Mouse (Mus musculus): ENCODE measurements around the gene Tiam2.

- TF ChIP-seq CTCF (IDR thresholded peaks at IDR 0.05 in 2 of 3, conservative IDR thresholded peaks at IDR 0.05 in 1 of 3; ENCODE audit: control insufficient read depth in 1 of 3, insufficient read depth in 1 of 3, low read depth in 2 of 3, low read length in 3 of 3, poor library complexity in 1 of 3, severe bottlenecking in 1 of 3) (no peak), POLR2A (IDR thresholded peaks at IDR 0.05; ENCODE audit: control insufficient read depth in 1 of 2, insufficient read depth in 1 of 2, low read depth in 1 of 2, low read length in 2 of 2, poor library complexity in 1 of 2) (no peak), MAX (IDR thresholded peaks at IDR 0.05; ENCODE audit: low read length) (no peak), BHLHE40 (IDR thresholded peaks at IDR 0.05; ENCODE audit: borderline replicate concordance, low read depth, low read length) (no peak), POLR2AphosphoS2 (IDR thresholded peaks at IDR 0.05; ENCODE audit: low read length) (no peak), USF2 (IDR thresholded peaks at IDR 0.05; ENCODE audit: borderline replicate concordance in 1 of 2, insufficient read depth in 1 of 2, low read depth in 1 of 2, low read length in 2 of 2) (no peak), NRF1 (IDR thresholded peaks at IDR 0.05; ENCODE audit: insufficient read depth, low read depth, low read length, poor library complexity, severe bottlenecking) (no peak), ELF1 (IDR thresholded peaks at IDR 0.05; ENCODE audit: low read depth, low read length) (no peak), ZNF384 (IDR thresholded peaks at IDR 0.05; ENCODE audit: low read depth, low read length) (no peak), JUND (IDR thresholded peaks at IDR 0.05; ENCODE audit: low read depth, low read length) (no peak), E2F4 (IDR thresholded peaks at IDR 0.05; ENCODE audit: borderline replicate concordance, low read depth, low read length) (no peak)
Observed at GRCm38 (mm10) chr17:3336161-3336739, 9.9 kb downstream of the Tiam2 start.

Measured in MEL (cell line).